Mouse (Mus musculus): ENCODE data around the gene Hist1h1a.
A peak's percentile ranks its signal among the peaks of the same experiment; 100 is the strongest.
"Not testable (repeated sequence)": the region's sequence is repeated elsewhere in the genome, so short reads cannot be mapped to it uniquely, and the experiment has no call there.

Hist1h1a gene

DNA sequence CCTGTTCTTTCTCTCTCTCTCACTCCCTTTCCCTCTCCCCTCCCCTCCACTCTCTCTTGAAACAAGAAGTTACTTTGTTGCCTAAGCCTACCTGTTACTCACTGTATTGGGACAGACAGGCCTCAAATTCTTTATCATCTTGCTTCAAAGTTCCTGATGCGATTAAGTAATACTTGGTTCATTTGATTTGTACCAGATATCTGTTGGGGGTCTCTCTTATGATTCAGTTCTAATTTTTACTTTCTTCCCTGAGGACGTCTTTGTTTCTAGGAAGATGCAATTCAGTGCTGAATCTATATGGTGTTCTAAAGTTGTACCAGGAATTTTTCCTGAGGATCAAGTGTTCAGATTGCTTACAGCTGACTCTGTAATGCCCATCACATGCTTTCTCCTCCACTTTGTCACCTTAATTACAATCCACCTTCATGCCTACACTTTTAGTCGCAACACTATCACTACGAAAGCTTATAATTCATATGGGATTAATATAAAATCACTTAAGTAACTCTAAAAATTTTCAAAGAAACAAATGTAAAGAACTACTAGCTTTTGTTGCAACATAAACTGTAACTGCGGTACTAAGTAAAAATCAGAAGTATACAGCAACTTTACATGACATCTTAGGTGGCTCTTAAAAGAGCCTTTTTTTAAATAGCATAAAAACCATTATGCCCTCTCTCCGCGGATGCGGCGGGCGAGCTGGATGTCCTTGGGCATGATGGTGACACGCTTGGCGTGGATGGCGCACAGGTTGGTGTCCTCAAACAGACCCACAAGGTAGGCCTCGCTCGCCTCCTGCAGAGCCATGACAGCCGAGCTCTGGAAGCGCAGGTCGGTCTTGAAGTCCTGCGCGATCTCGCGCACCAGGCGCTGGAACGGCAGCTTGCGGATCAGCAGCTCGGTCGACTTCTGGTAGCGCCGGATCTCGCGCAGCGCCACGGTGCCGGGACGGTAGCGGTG lies 18.8 kb upstream of the Hist1h1a start:
- DNase-seq (ENCODE audit: low spot score) = no peak

DNA sequence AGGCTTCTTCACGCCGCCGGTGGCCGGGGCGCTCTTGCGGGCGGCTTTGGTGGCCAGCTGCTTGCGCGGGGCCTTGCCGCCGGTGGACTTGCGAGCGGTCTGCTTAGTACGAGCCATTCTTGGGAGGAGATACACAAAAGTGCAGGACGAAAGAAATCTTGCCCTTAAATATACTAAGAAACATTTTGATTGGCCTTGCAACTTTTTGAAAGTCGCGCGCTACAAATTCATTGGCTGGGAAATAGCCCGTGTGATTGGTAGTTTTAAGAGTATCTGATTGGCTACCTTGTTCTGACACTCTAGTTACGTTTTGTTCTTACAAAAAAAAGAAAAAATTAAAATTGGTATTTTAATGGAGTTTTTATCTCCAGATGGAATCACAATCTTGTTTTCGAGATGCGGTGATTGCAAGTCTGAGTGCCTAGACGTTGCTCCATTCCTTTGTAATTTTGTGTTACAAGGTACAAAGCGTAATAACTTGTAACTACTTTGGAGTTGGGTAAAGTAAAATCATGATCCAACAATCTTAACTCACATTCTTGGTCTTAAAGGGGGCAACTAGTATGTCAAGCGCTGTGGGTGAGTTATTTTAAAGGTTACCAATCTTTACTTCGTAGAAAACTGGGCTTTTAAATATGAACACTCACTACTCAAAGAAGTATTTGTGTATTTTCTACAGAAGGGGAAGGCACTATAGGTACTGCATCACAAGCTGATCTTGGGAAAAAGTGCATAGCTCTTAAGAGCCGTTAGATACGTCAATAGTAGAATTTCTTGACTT lies 17.9 kb upstream of the Hist1h1a start, which contains the start of gene Hist1h3c:
Gene Hist1h3c, minus strand, starts transcription at position 222 of the 781 bp plus-strand sequence.
- DNase-seq (ENCODE audit: low spot score) = no peak

GRCm38 (mm10) chr13:23746201-23747080 lies 17.0 kb upstream of the Hist1h1a start, which contains the start of gene Hist1h2bb:
Hist1h2bb (plus strand) TSS chr13:23746734.
- DNase-seq (ENCODE audit: low spot score) = peak; percentile 88

- no peak for DNase-seq (ENCODE audit: low spot score)
Measured at GRCm38 (mm10) chr13:23747081-23747891, 16.2 kb upstream of the Hist1h1a start.

DNA sequence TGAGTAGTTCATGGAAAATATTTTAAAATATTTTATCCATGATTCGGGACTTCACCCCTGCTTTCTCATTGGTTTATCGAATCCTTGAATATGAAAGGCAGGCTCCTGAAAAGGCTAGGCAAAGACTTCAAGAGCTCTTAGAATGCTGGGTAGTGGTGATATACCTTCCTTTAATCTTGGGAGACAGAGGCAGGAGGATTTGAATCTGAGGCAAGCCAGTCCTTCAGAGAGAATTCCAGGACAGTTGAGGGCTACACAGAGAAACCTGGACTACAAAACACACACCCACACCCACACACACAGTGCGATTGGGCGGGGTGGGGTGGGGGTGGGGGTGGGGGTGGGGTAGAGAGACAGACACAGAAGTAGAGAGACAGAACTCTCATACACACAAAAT lies 15.6 kb upstream of the Hist1h1a start:
- DNase-seq (ENCODE audit: low spot score) = no peak

- DNase-seq (ENCODE audit: low spot score) = no peak
Measured at GRCm38 (mm10) chr13:23749563-23750121, 13.8 kb upstream of the Hist1h1a start.

- not testable (repeated sequence) for DNase-seq (ENCODE audit: low spot score)
Measured at GRCm38 (mm10) chr13:23750839-23751477, 12.5 kb upstream of the Hist1h1a start, which contains the start of gene Hist1h2ab. Hist1h2ab (plus strand) TSS chr13:23751126.

DNA sequence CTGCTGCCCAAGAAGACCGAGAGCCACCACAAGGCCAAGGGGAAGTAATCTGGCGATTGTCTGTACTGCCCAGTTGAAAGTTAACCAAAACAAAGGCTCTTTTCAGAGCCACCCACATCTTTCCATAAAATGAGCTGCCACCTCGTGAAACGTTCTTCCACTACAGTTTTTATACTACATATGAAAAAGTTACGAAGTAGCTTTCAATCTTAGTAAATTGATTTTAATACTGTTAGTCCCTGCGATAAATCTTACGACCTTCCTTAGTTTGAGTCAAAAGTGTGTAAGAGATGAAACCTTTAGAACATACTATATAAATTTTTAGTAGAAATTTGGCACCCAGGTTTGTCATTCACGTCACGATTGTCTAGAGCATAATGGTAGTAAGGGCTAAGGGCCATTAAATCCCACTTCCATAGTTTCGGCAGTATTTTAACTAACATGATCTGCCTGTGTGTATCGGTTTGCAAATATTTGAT lies 11.9 kb upstream of the Hist1h1a start:
- DNase-seq (ENCODE audit: low spot score) = no peak

- DNase-seq (ENCODE audit: low spot score) = peak; percentile 88
Measured at GRCm38 (mm10) chr13:23752067-23752741, 11.3 kb upstream of the Hist1h1a start, which contains the start of gene Hist1h3b. Hist1h3b (plus strand) TSS chr13:23752267.

- DNase-seq (ENCODE audit: low spot score) = no peak
Measured at GRCm38 (mm10) chr13:23752742-23753172, 10.7 kb upstream of the Hist1h1a start.

GRCm38 (mm10) chr13:23753314-23754078 lies 10.0 kb upstream of the Hist1h1a start:
- DNase-seq (ENCODE audit: low spot score) = no peak

DNA sequence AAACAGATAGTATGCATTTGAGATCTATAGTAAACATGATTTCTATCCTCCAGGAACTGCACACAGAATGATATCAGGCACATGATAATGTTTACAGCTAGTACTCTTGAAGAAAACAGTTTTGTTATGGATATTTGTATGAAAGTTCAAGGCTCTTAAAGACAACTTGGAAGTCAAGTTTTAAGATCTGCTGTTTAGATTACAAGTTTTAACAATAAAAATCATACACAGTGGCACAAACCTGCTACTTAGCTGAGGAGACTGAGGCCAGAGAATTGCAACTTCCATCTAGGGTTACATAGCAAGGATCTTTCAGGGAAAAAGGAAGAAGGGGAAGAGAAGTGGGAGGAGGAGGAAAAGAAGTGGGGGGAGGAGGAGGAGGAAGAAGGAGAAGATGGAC lies 8.5 kb upstream of the Hist1h1a start:
- DNase-seq (ENCODE audit: low spot score) = no peak

- peak; percentile 92 for DNase-seq (ENCODE audit: low spot score)
Measured at GRCm38 (mm10) chr13:23756790-23757189, 6.7 kb upstream of the Hist1h1a start, which contains the start of gene Hist1h4b. Hist1h4b (plus strand) TSS chr13:23757013.

DNA sequence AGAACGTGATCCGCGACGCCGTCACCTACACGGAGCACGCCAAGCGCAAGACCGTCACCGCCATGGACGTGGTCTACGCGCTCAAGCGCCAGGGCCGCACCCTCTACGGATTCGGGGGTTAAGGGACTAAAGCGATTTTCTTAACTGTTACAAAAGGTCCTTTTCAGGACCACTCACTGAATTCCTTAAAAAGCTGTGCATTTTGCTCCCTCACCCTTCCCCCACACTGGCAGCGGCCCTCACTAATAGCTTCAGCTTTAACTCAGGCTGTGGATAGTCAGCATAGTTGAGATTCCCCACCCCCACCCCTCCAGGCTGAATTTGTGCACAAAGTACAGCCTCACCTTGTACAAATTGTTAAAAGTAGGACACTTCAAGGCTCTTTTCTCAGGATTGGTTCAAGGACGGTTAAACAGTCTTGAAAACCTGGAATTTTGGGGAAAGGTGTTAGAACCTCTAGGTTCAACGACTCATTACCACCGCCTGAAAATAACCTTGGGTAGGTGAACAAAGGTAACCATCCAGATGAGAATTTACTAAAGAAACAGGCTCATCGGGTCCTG lies 6.2 kb upstream of the Hist1h1a start:
- DNase-seq (ENCODE audit: low spot score) = no peak

- no peak for DNase-seq (ENCODE audit: low spot score)
Measured at GRCm38 (mm10) chr13:23757921-23758320, 5.5 kb upstream of the Hist1h1a start.

DNA sequence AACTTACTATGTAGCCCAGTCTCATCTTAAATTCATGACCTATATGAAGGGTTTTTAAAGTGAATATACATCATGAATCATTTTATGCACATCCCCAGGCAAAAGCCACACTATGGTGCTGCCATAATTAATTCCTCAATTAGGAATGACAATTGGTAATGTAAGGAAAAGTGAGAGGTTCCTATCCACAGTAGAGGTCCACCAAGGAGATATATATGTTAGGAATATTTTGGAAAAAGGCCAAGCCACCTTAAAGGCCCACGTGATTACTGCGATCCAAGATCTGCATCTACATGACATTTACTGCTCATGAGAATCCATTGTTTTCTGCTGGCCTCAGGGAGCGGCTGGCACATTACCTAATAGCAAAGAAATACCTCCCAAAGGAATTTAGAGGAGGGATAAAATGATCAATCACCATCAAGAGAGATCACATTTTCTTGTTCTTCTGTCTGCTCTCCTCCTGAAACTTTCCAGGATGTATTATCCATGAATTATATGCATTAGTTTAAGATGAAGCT lies 4.2 kb upstream of the Hist1h1a start:
- no peak for DNase-seq (ENCODE audit: low spot score)

- no peak for DNase-seq (ENCODE audit: low spot score)
Measured at GRCm38 (mm10) chr13:23759916-23760239, 3.6 kb upstream of the Hist1h1a start.
